Mouse (Mus musculus): ENCODE data around the gene Capzb. TPM values are rescaled to one million over a fixed set of nuclear protein-coding genes. Genes with fewer than 3 reads are reported as not detected.

Gene Capzb
- total and polyA plus RNA-seq, 3 experiments = 86.4 to 388 (median 160) TPM

DNA sequence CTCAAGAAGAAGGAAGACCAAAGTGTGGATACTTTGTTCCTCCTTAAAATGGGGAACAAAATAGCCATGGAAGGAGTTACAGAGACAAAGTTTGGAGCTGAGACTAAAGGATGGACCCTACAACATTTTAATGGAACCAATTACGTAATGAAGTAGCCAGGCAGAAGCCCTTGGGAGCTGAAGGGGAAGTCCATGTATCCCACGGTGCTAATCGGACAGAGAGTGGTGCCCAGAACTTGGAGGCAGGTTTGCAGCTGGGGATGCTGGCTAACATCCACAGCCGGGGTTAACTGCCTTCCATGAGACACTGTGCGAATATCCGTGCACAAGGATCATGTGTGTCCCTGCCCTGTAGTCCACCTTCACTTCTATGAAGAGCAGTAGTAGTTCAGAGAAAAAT is 36.2 kb upstream of the Capzb start:
- Histone ChIP-seq H3K9me3 (replicated peaks; ENCODE audit: low read length) (no peaks in the 10 kb centered on the region), H3K27me3 (replicated peaks) (no peaks in the 10 kb centered on the region), H3K4me2 (ENCODE audit: insufficient read depth, low read depth, poor library complexity, severe bottlenecking) (no peak overlapping the region), H3K4me3 (replicated peaks in 1 of 3; ENCODE audit: low read depth in 2 of 3, low read length in 2 of 3, poor library complexity in 1 of 3) (no peak overlapping the region), H3K27ac (ENCODE audit: insufficient read depth, low read depth) (no peak overlapping the region), H3K79me2 (replicated peaks; ENCODE audit: control insufficient read depth, extremely low read depth, insufficient read depth, poor library complexity, severe bottlenecking) (no peaks in the 10 kb centered on the region), H3K9ac (ENCODE audit: insufficient read depth, low read depth) (no peak overlapping the region), H3K4me1 (ENCODE audit: control insufficient read depth in 1 of 2, insufficient read depth in 2 of 2) (no peaks in the 10 kb centered on the region), H3K36me3 (replicated peaks in 1 of 2; ENCODE audit: control insufficient read depth in 1 of 2, insufficient read depth in 1 of 2, low read length in 1 of 2) (no peaks in the 10 kb centered on the region)
- dilution Hi-C loops (cut with MboI; ENCODE audit: extremely low pct_ligation_motif_present, extremely low pct_unique_long_range_greater_than_20kb, low sequenced_read_pairs) (no loop called here), in situ Hi-C loops (cut with MboI; ENCODE audit: low pct_ligation_motif_present, low pct_unique_long_range_greater_than_20kb, low sequenced_read_pairs) (no loop called here)
- TF ChIP-seq MYC (IDR thresholded peaks at IDR 0.05; ENCODE audit: low read depth, low read length) = no peak
- TF ChIP-seq IRF4 (IDR thresholded peaks at IDR 0.05; ENCODE audit: low read depth, low read length) = no peak
- TF ChIP-seq POLR2A (IDR thresholded peaks at IDR 0.05; ENCODE audit: low read depth, low read length) = no peak
- TF ChIP-seq SIN3A (IDR thresholded peaks at IDR 0.05; ENCODE audit: low read length) = no peak
- no peak for TF ChIP-seq MAFK (IDR thresholded peaks at IDR 0.05; ENCODE audit: insufficient replicate concordance, low read length)
- no peak for TF ChIP-seq EP300 (IDR thresholded peaks at IDR 0.05; ENCODE audit: low read length)
- TF ChIP-seq NELFE (IDR thresholded peaks at IDR 0.05; ENCODE audit: low read depth, low read length) = no peak
- no peak for TF ChIP-seq ETS1 (conservative IDR thresholded peaks at IDR 0.05; ENCODE audit: low read depth, low read length)
- TF ChIP-seq ZC3H11A (IDR thresholded peaks at IDR 0.05; ENCODE audit: low read depth, low read length) = no peak
- no peak for TF ChIP-seq MXI1 (IDR thresholded peaks at IDR 0.05; ENCODE audit: low read depth, low read length)
- TF ChIP-seq USF1 (IDR thresholded peaks at IDR 0.05; ENCODE audit: low read depth, low read length) = no peak
- TF ChIP-seq TCF12 (IDR thresholded peaks at IDR 0.05; ENCODE audit: low read depth, low read length) = no peak
- TF ChIP-seq E2F4 (IDR thresholded peaks at IDR 0.05; ENCODE audit: insufficient replicate concordance, low read depth, low read length) = no peak
- no peak for TF ChIP-seq KAT2A (IDR thresholded peaks at IDR 0.05; ENCODE audit: insufficient replicate concordance, low read length)
- TF ChIP-seq RAD21 (IDR thresholded peaks at IDR 0.05; ENCODE audit: low read depth, low read length) = no peak
- TF ChIP-seq CHD1 (IDR thresholded peaks at IDR 0.05; ENCODE audit: low read depth, low read length) = no peak
- TF ChIP-seq JUND (conservative IDR thresholded peaks at IDR 0.05; ENCODE audit: low read depth, low read length) = no peak
- no peak for DNase-seq (ENCODE audit: extremely low read depth)

GRCm38 (mm10) chr4:139158350-139158749 is 34.3 kb upstream of the Capzb start:
- DNase-seq (ENCODE audit: extremely low read depth) = no peak
- H3K4me1 ChIP-seq (ENCODE audit: control insufficient read depth in 1 of 2, insufficient read depth in 2 of 2) = no peaks in the 10 kb centered on the region
- no peaks in the 10 kb centered on the region for H3K27me3 ChIP-seq (replicated peaks)
- no peak overlapping the region for H3K4me3 ChIP-seq (replicated peaks in 1 of 3; ENCODE audit: low read depth in 2 of 3, low read length in 2 of 3, poor library complexity in 1 of 3)
- no peak overlapping the region for H3K9ac ChIP-seq (ENCODE audit: insufficient read depth, low read depth)
- H3K79me2 ChIP-seq (replicated peaks; ENCODE audit: control insufficient read depth, extremely low read depth, insufficient read depth, poor library complexity, severe bottlenecking) = no peaks in the 10 kb centered on the region
- TF ChIP-seq ELF1 (IDR thresholded peaks at IDR 0.05; ENCODE audit: low read depth, low read length) (no peak), MAZ (IDR thresholded peaks at IDR 0.05; ENCODE audit: low read depth, low read length) (no peak)
- no peaks in the 10 kb centered on the region for H3K36me3 ChIP-seq (replicated peaks in 1 of 2; ENCODE audit: control insufficient read depth in 1 of 2, insufficient read depth in 1 of 2, low read length in 1 of 2)
- no peak overlapping the region for H3K4me2 ChIP-seq (ENCODE audit: insufficient read depth, low read depth, poor library complexity, severe bottlenecking)
- dilution Hi-C loops (cut with MboI; ENCODE audit: extremely low pct_ligation_motif_present, extremely low pct_unique_long_range_greater_than_20kb, low sequenced_read_pairs) = no loop called here
- in situ Hi-C loops (cut with MboI; ENCODE audit: low pct_ligation_motif_present, low pct_unique_long_range_greater_than_20kb, low sequenced_read_pairs) = no loop called here
- no peaks in the 10 kb centered on the region for H3K9me3 ChIP-seq (replicated peaks; ENCODE audit: low read length)
- H3K27ac ChIP-seq (ENCODE audit: insufficient read depth, low read depth) = no peak overlapping the region
